Mouse (Mus musculus) brain, embryonic 18.5 days (tissue): ENCODE measurements around the gene Ccdc85a.
A peak's percentile ranks its signal among the peaks of the same experiment; 100 is the strongest.
"Not testable (repeated sequence)": the region's sequence is repeated elsewhere in the genome, so short reads cannot be mapped to it uniquely, and the experiment has no call there.

Experiments used
- DNase-seq: peaks from one replicate; pipeline ENCODE4 v3.0.0-alpha.2; 2012; ENCODE audit warnings: low read depth, low spot score

The Ccdc85a gene

GRCm38 (mm10) chr11:28422451-28423231, 161.5 kb downstream of the Ccdc85a start:
- DNase-seq = no peak

GRCm38 (mm10) chr11:28415841-28416240, 168.3 kb downstream of the Ccdc85a start:
- DNase-seq = no peak

GRCm38 (mm10) chr11:28409880-28410279, 174.2 kb downstream of the Ccdc85a start:
- DNase-seq = not testable (repeated sequence)

GRCm38 (mm10) chr11:28397166-28397565, 187.0 kb downstream of the Ccdc85a start:
- DNase-seq = no peak

GRCm38 (mm10) chr11:28375891-28376290, 208.2 kb downstream of the Ccdc85a start:
- DNase-seq = no peak

- no peak for DNase-seq
Observed at GRCm38 (mm10) chr11:28374636-28375035, 209.5 kb downstream of the Ccdc85a start.

GRCm38 (mm10) chr11:28371381-28371780, 212.7 kb downstream of the Ccdc85a start:
- DNase-seq = not testable (repeated sequence)

GRCm38 (mm10) chr11:28365929-28366244, 218.2 kb downstream of the Ccdc85a start:
- no peak for DNase-seq

- peak; percentile 62 for DNase-seq
Observed at GRCm38 (mm10) chr11:28365209-28365928, 218.8 kb downstream of the Ccdc85a start.

- DNase-seq = no peak
Observed at GRCm38 (mm10) chr11:28343465-28343864, 240.7 kb downstream of the Ccdc85a start.

- no peak for DNase-seq
Observed at GRCm38 (mm10) chr11:28341887-28342286, 242.2 kb downstream of the Ccdc85a start.

GRCm38 (mm10) chr11:28339224-28340150, 244.6 kb downstream of the Ccdc85a start, which contains the start of gene Gm6685:
Gene Gm6685 (minus strand): TSS chr11:28339867.
- not testable (repeated sequence) for DNase-seq
